Mouse (Mus musculus) CD8-positive naive resting alpha-beta T cell, adult 2 months (primary cell): Measurements from ENCODE around the gene Polr2l.
A peak's percentile ranks its signal among the peaks of the same experiment; 100 is the strongest.
"Not testable (repeated sequence)": the region's sequence is repeated elsewhere in the genome, so short reads cannot be mapped to it uniquely, and the experiment has no call there.

Source experiments
- DNase-seq, 2 experiments: peaks; one replicate each; pipeline ENCODE4 v3.0.0; 2022; ENCODE audit warnings: low read depth in 2 of 2, low spot score in 2 of 2

Polr2l gene

GRCm38 (mm10) chr7:141453636-141454035, 21.3 kb downstream of the Polr2l start:
- DNase-seq, result no peak

GRCm38 (mm10) chr7:141451928-141452327, 23.0 kb downstream of the Polr2l start:
- no peak for DNase-seq

GRCm38 (mm10) chr7:141447110-141447991, 27.6 kb downstream of the Polr2l start, which contains the start of gene Rplp2:
Gene Rplp2 (plus strand): TSS chr7:141447370.
- peak; percentile 85 to 93 for DNase-seq

- not testable (repeated sequence) for DNase-seq
Measured at GRCm38 (mm10) chr7:141446374-141446773, 28.6 kb downstream of the Polr2l start.

GRCm38 (mm10) chr7:141443828-141444237, 31.1 kb downstream of the Polr2l start, which contains the start of gene Pidd1:
Gene Pidd1 (minus strand): TSS chr7:141444025.
- DNase-seq, result no peak

GRCm38 (mm10) chr7:141443081-141443821, 31.7 kb downstream of the Polr2l start:
- DNase-seq, result no peak

GRCm38 (mm10) chr7:141442199-141442598, 32.7 kb downstream of the Polr2l start:
- DNase-seq, result no peak

- DNase-seq, result no peak
Measured at GRCm38 (mm10) chr7:141441460-141441859, 33.5 kb downstream of the Polr2l start.

- no peak for DNase-seq
Measured at GRCm38 (mm10) chr7:141440613-141441012, 34.3 kb downstream of the Polr2l start.

- DNase-seq, result no peak
Measured at GRCm38 (mm10) chr7:141439811-141440210, 35.1 kb downstream of the Polr2l start.

GRCm38 (mm10) chr7:141439140-141439679, 35.7 kb downstream of the Polr2l start:
- no peak for DNase-seq

- DNase-seq, result no peak
Measured at GRCm38 (mm10) chr7:141438201-141438968, 36.5 kb downstream of the Polr2l start.

GRCm38 (mm10) chr7:141437178-141438120, 37.5 kb downstream of the Polr2l start, which contains the start of gene Slc25a22:
Gene Slc25a22 (minus strand): TSS chr7:141437892.
- peak; percentile 72 to 80 for DNase-seq

- DNase-seq, result no peak
Measured at GRCm38 (mm10) chr7:141436523-141436892, 38.4 kb downstream of the Polr2l start.

- DNase-seq, result no peak
Measured at GRCm38 (mm10) chr7:141435856-141436522, 38.9 kb downstream of the Polr2l start.

- DNase-seq, result peak in 1 of 2 experiments; percentile 49
Measured at GRCm38 (mm10) chr7:141435129-141435855, 39.6 kb downstream of the Polr2l start.

- no peak for DNase-seq
Measured at GRCm38 (mm10) chr7:141434464-141434863, 40.5 kb downstream of the Polr2l start.
